Mouse (Mus musculus) liver, postnatal 0 days (tissue): ENCODE measurements around the gene Dctn2. TPM values are rescaled to one million over a fixed set of nuclear protein-coding genes. Genes with fewer than 3 reads are reported as not detected.
"Not testable (repeated sequence)": the region's sequence is repeated elsewhere in the genome, so short reads cannot be mapped to it uniquely, and the experiment has no call there.

Experiments used
- ATAC-seq: fragments of 200-750 bp; cut with Nextera tagmentation; 2 replicates; pipeline ENCODE4 v1.8.0; 2017; ENCODE audit warnings: mild to moderate bottlenecking, moderate library complexity
- DNase-seq: peaks from one replicate; pipeline ENCODE4 v3.0.0-alpha.2; 2016
- H3K27ac ChIP-seq: fragments of 300-500 bp; sonication (generic); 2 replicates; pipeline ENCODE4 v1.5.1; 2014; ENCODE audit warnings: antibody characterized with exemption, moderate library complexity, mild to moderate bottlenecking, low read depth
- H3K27me3 ChIP-seq: fragments of 300-500 bp; sonication (generic); 2 replicates; pipeline ENCODE4 v1.6.1; 2014; ENCODE audit warnings: low read length, control low read depth, mixed read lengths; ENCODE audit not compliant: insufficient read depth
- H3K36me3 ChIP-seq: fragments of 300-500 bp; sonication (generic); replicated peaks from 2 replicates; pipeline ENCODE4 v1.6.1; 2014; ENCODE audit warnings: mild to moderate bottlenecking, control low read depth, low read length, moderate library complexity, mixed read lengths; ENCODE audit not compliant: insufficient read depth
- H3K4me1 ChIP-seq: fragments of 300-500 bp; sonication (generic); 2 replicates; pipeline ENCODE4 v1.6.1; 2014; ENCODE audit warnings: antibody characterized with exemption, mild to moderate bottlenecking, control low read depth; ENCODE audit not compliant: insufficient read depth
- H3K4me2 ChIP-seq: fragments of 300-500 bp; sonication (generic); 2 replicates; pipeline ENCODE4 v1.6.1; 2014; ENCODE audit warnings: low read depth, mild to moderate bottlenecking, low read length, moderate library complexity, mixed read lengths
- H3K4me3 ChIP-seq: fragments of 300-500 bp; sonication (generic); 2 replicates; pipeline ENCODE4 v1.5.1; 2014; ENCODE audit warnings: low read depth, low read length
- H3K9ac ChIP-seq: fragments of 300-500 bp; sonication (generic); replicated peaks from 2 replicates; pipeline ENCODE4 v1.6.1; 2014; ENCODE audit warnings: mild to moderate bottlenecking, moderate library complexity
- H3K9me3 ChIP-seq: fragments of 300-500 bp; sonication (generic); 2 replicates; pipeline ENCODE4 v1.6.1; 2016; ENCODE audit warnings: mild to moderate bottlenecking, control low read depth, low read length, mixed read lengths
- CTCF ChIP-seq: sonication (generic); IDR thresholded peaks from 2 replicates; pipeline ENCODE4 v1.5.1; 2016; ENCODE audit warnings: antibody characterized with exemption, low read depth
- EP300 ChIP-seq: IDR thresholded peaks from 2 replicates; pipeline ENCODE4 v1.6.1; 2016; ENCODE audit warnings: antibody characterized with exemption, low read depth, mild to moderate bottlenecking
- WGBS: fragments of 180-500 bp; shearing (Covaris S2); extraction: QIAGEN DNeasy Blood & Tissue Kit; methylation state at CpG from one replicate; pipeline ENCODE4 v1.1.7; 2014; ENCODE audit not compliant: insufficient replicate concordance; 5-methylcytosine and 5-hydroxymethylcytosine counted together
- polyA plus RNA-seq: library from polyadenylated mRNA; unstranded; fragments of >200 nt; fragmentation: Nextera tagmentation; extraction: Ambion mirVana; gene quantifications from 2 replicates; pipeline ENCODE4 v1.2.1, GENCODE M21; 2015

Gene Dctn2
- polyA plus RNA-seq, 1 experiment from 2014 or later, result 65.3 TPM

GRCm38 (mm10) chr10:127310523-127311475, 44.6 kb downstream of the Dctn2 start:
- Histone ChIP-seq H3K9me3 (no peaks in the 10 kb centered on the region), H3K27me3 (no peaks in the 10 kb centered on the region), H3K9ac (peak overlapping the region; percentile 90), H3K4me2 (peak overlapping the region; percentile 94), H3K27ac (peak overlapping the region; percentile 90), H3K4me1 (peaks cover 19% of the 10 kb centered on the region), H3K36me3 (peaks cover 38% of the 10 kb centered on the region), H3K4me3 (peak overlapping the region; percentile 87)
- DNase-seq (peak; percentile 70), ATAC-seq (peak; percentile 75)
- TF ChIP-seq EP300, result no peak; the same call in 1 of the 2 replicates
- TF ChIP-seq CTCF, result no peak
- WGBS, result 25% methylated on average over 23 of the region's 23 CpGs

GRCm38 (mm10) chr10:127311476-127312355, 45.5 kb downstream of the Dctn2 start, which contains the start of gene Mars:
Mars (minus strand) TSS chr10:127311786.
- under 1% methylated on average over 65 of the region's 65 CpGs for WGBS
- Histone ChIP-seq H3K9me3 (no peaks in the 10 kb centered on the region), H3K27ac (peak within 1 kb of the TSS; percentile 90), H3K9ac (peak within 1 kb of the TSS; percentile 90), H3K36me3 (peaks cover 29% of the 10 kb centered on the region), H3K4me1 (peaks cover 19% of the 10 kb centered on the region), H3K4me3 (peak within 1 kb of the TSS; percentile 87), H3K4me2 (peak within 1 kb of the TSS; percentile 94), H3K27me3 (no peaks in the 10 kb centered on the region)
- TF ChIP-seq CTCF, result no peak
- peak; percentile 78 for TF ChIP-seq EP300
- DNase-seq, result peak; percentile 92
- ATAC-seq, result peak; percentile 95

- Histone ChIP-seq H3K4me2 (peak overlapping the region; percentile 94), H3K9ac (peak overlapping the region; percentile 90), H3K36me3 (peaks cover 23% of the 10 kb centered on the region), H3K4me1 (peaks cover 19% of the 10 kb centered on the region), H3K9me3 (no peaks in the 10 kb centered on the region), H3K27ac (peak overlapping the region; percentile 90), H3K27me3 (no peaks in the 10 kb centered on the region), H3K4me3 (peak overlapping the region; percentile 87)
- DNase-seq (peak; percentile 86), ATAC-seq (peak; percentile 52)
- WGBS, result 5% methylated on average over 4 of the region's 4 CpGs
- TF ChIP-seq CTCF (peak; percentile 97), EP300 (no peak)
Observed at GRCm38 (mm10) chr10:127312356-127312676, 46.1 kb downstream of the Dctn2 start.

- ATAC-seq (no peak), DNase-seq (no peak)
- Histone ChIP-seq H3K27me3 (no peaks in the 10 kb centered on the region), H3K36me3 (peaks cover 18% of the 10 kb centered on the region), H3K4me1 (peaks cover 19% of the 10 kb centered on the region), H3K9me3 (no peaks in the 10 kb centered on the region), H3K27ac (peak overlapping the region; percentile 90), H3K4me3 (no peak overlapping the region), H3K9ac (0 out of 2 replicates have a peak overlapping the region, but pooled peaks have one; percentile 8), H3K4me2 (peak overlapping the region; percentile 94)
- TF ChIP-seq EP300, result no peak
- TF ChIP-seq CTCF, result no peak
- WGBS, result 29% methylated on average over 4 of the region's 4 CpGs
Observed at GRCm38 (mm10) chr10:127312858-127313257, 46.7 kb downstream of the Dctn2 start.

- 92% methylated on average over 5 of the region's 5 CpGs for WGBS
- H3K4me3 ChIP-seq, H3K27ac ChIP-seq, H3K9ac ChIP-seq, ATAC-seq, H3K4me2 ChIP-seq, H3K27me3 ChIP-seq, H3K9me3 ChIP-seq, DNase-seq: not testable (repeated sequence)
- H3K4me1 ChIP-seq, result peaks cover 19% of the 10 kb centered on the region
- H3K36me3 ChIP-seq, result peaks cover 11% of the 10 kb centered on the region
Observed at GRCm38 (mm10) chr10:127313516-127313915, 47.3 kb downstream of the Dctn2 start.

GRCm38 (mm10) chr10:127314950-127315349, 48.8 kb downstream of the Dctn2 start:
- not testable (repeated sequence) for H3K27ac ChIP-seq, H3K27me3 ChIP-seq, H3K9me3 ChIP-seq, H3K4me3 ChIP-seq, DNase-seq, H3K4me2 ChIP-seq, H3K36me3 ChIP-seq, ATAC-seq, H3K9ac ChIP-seq
- peaks cover 17% of the 10 kb centered on the region for H3K4me1 ChIP-seq
- TF ChIP-seq CTCF, result peak; percentile 16
- 64% methylated on average over 1 of the region's 1 CpGs for WGBS
